Mouse (Mus musculus) ES-E14 (cell line): ENCODE measurements around the gene Nifk.

ENCODE experiments used
- CHD2 ChIP-seq: IDR thresholded peaks from 2 replicates; pipeline ENCODE4 v1.6.1; 2014; ENCODE audit warnings: mild to moderate bottlenecking, low read depth, low read length, inconsistent platforms
- MAFK ChIP-seq: IDR thresholded peaks from 2 replicates; pipeline ENCODE4 v1.6.1; 2014; ENCODE audit warnings: mild to moderate bottlenecking, low read depth, low read length, inconsistent platforms; ENCODE audit not compliant: insufficient read depth
- ZC3H11A ChIP-seq: IDR thresholded peaks from 2 replicates; pipeline ENCODE4 v1.6.1; 2012; ENCODE audit warnings: low read depth, mild to moderate bottlenecking, inconsistent platforms, low read length, borderline replicate concordance
- ZNF384 ChIP-seq: IDR thresholded peaks from 2 replicates; pipeline ENCODE4 v1.6.1; 2012; ENCODE audit warnings: low read depth, low read length, inconsistent platforms

- no peak for TF ChIP-seq ZNF384
- TF ChIP-seq MAFK = no peak
- TF ChIP-seq ZC3H11A = peak; percentile 71
- no peak for TF ChIP-seq CHD2
Observed at GRCm38 (mm10) chr1:118320696-118321095, 943 bp upstream of the Nifk start.
